Mouse (Mus musculus): ENCODE measurements around the gene Olfr15.

Gene Olfr15

DNA sequence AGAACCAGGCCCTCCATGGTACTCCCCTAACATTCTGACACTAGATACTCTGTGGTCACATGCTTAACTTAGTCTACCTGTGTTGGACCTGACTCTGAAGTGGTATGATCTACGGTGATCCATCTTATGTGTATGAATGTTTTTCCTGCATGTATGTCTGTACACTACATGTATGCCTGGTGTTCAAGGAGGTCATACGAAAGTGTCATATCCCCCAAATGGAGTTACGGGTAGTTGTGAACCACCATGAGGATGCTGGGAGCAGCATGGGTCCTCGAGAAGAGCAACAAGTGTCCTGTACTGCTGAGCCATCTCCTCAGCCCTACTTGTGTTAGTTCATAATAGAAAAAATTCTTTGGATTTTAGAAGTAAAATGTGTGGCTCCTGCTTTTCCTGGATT, 45.7 kb downstream of the Olfr15 start:
- DNase-seq = no peak

DNA sequence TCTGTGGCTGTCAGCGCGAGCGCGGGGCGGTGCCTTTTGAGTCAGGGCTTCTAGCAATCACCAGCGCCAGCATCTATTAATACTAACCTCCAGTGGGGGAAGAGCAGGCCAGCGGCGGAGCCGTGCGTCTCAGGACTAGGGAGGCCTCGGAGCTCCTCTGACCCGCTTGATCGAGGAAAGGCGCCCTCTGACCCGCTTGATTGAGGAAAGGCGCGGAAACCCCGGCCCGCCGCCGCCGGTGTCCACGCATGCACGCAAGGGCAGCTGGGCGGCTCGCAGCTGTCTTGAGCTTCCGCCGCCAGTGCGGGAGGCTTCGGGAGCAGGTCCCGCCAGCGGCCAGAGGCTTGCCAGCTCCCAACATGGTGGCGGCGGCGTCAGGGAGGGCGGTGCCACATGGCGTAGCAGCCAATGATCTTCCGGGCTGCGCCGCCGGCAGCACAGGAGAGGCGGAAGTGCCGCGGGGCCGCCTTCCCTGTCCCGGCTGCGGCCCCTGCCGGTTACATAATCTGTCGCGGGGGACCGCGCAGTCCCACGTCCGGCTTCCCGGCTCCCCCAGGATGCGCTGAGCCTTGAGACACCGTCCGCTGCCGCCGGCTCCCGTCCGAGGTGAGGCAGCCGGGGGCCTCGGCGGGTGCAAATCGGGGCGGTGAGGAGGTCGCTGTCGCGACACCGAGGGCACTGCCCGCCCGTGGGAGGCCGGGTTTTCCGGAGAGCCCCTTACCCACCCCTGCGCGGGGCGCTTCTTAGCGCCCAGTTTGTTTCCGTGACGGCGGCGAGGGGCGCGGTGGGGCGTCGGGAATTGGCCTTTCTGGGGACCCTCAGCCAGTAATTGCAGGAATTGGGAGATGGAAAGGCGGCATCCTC, 53.8 kb downstream of the Olfr15 start, which contains the start of the genes Zfp597 and Gm20695:
Gene Zfp597, minus strand, starts transcription at position 361 of the 864 bp plus-strand sequence.
Gene Gm20695, plus strand, starts transcription at position 448 of the 864 bp plus-strand sequence.
- peak; percentile 95 for DNase-seq

DNA sequence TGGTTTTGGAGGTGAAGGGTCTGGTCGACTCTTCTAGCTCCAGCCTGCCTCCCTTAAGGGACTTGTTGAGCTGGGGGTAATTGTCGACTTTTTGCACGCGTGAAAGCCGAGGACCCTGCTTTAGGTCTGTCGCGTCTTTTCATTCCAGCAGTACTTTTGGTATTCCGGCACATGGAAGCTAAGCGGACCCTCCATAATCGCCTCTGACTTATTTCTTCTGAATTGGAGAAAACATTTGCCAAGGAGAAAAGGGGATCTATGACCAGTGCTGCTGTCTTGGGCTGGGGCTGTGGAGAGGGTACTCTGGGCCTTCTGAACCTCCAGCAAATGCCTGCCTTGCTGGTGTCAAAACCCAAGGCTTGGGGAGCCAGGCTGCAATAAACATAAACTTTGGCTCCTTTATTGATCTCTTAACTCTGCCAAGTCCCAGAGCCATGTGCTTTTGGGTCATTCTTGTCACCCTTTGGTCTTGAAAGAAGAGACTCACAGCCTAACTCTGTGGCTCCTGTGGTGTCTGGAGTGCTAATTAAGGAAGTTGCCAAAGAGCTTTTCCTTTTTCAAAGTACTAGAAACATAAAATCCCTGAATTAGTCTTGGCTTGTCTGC, 54.5 kb downstream of the Olfr15 start:
- DNase-seq = peak; percentile 23

DNA sequence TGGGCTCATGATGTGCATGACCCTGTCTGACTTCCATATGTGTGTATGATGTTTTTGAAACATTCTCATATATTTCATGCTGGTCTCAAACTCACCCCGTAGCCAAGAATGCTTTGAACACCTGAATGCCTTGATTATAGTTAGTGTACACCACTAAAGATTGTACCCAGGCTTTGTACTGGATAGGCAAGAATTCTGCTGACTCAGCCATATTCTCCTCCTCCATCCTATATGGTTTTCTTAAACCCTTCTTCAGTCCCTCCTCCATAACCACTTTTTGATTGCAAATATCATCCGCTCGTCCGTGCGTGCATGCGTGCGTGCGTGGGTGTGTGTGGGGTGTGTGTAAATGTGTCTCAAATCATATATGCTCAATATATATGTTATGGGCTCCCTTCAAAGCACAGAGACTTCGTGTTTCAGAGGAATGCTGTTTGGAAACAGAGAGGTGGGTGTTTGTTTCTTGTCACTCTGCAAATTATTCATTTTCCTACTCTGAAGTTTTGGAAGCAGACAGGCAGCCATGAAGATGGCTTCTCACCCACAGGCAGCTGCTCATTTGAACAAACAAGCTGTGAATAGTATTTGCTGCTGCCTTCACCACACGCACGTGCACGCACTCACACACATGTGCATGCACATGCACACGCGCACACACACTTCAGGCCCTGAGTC, 61.1 kb downstream of the Olfr15 start:
- DNase-seq = no peak

DNA sequence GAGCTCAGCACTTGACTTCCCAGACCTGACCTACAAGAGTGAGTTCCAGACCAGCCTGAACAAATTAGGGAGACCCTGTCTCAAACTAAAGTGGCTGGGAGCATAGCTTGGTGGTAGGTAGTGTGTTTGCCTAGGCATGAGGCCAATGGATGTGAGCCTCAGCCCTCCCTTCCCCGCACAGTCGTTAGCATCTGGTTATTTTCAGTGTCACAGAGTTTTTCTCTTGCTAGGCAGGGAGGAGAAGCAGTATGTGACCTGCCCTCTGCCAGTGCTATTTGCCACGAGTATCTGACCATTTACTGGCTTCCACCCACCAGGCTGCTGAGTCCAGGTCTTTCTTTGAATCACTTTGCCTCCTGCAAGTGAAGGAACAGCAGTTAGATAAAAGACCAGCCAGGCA, 63.1 kb downstream of the Olfr15 start:
- DNase-seq = no peak

All from lung, postnatal 36 days (tissue).